Mouse (Mus musculus) testis, adult 2 months (tissue): ENCODE results near the gene Cyp51. TPM values are rescaled to one million over a fixed set of nuclear protein-coding genes. Genes with fewer than 3 reads are reported as not detected.

Source experiments
- H3K27ac ChIP-seq: fragments of 200-500 bp; 2 replicates; pipeline ENCODE4 v1.5.1; 2012; ENCODE audit warnings: low read depth, low read length; ENCODE audit not compliant: control insufficient read depth, insufficient read depth
- H3K27me3 ChIP-seq: fragments of 200-500 bp; 2 replicates; pipeline ENCODE4 v1.6.1; 2012; ENCODE audit warnings: mild to moderate bottlenecking, low read length, moderate library complexity; ENCODE audit not compliant: control insufficient read depth, insufficient read depth
- H3K36me3 ChIP-seq: fragments of 200-500 bp; 2 replicates; pipeline ENCODE4 v1.6.1; 2012; ENCODE audit warnings: mild to moderate bottlenecking, low read length; ENCODE audit not compliant: control insufficient read depth, insufficient read depth
- H3K4me1 ChIP-seq: fragments of 200-500 bp; 2 replicates; pipeline ENCODE4 v1.6.1; 2012; ENCODE audit warnings: low read length; ENCODE audit not compliant: control insufficient read depth, insufficient read depth
- H3K4me3 ChIP-seq: fragments of 200-500 bp; 2 replicates; pipeline ENCODE4 v1.5.1; 2012; ENCODE audit warnings: low read depth, mild to moderate bottlenecking, low read length, moderate library complexity, mixed read lengths; ENCODE audit not compliant: control insufficient read depth
- CTCF ChIP-seq: fragments of 200-500 bp; IDR thresholded peaks from 2 replicates; pipeline ENCODE4 v1.5.1; 2012; ENCODE audit warnings: low read depth, mild to moderate bottlenecking, inconsistent platforms, low read length, moderate library complexity; ENCODE audit not compliant: control insufficient read depth, insufficient read depth, insufficient replicate concordance
- POLR2A ChIP-seq: fragments of 200-500 bp; IDR thresholded peaks from 2 replicates; pipeline ENCODE4 v1.6.1; 2012; ENCODE audit warnings: low read depth, mild to moderate bottlenecking, inconsistent platforms, low read length, moderate library complexity; ENCODE audit not compliant: control insufficient read depth
- polyA plus RNA-seq: library from polyadenylated mRNA; depleted of rRNA; stranded (reverse); fragments of >200 nt; gene quantifications from 2 replicates; pipeline ENCODE4 v1.2.3, GENCODE M21; 2012; rRNA removed

Gene Cyp51
- polyA plus RNA-seq, 1 experiment = 72.9 TPM

- no peak overlapping the region for H3K27ac ChIP-seq
- TF ChIP-seq POLR2A = no peak
- TF ChIP-seq CTCF = no peak
- no peaks in the 10 kb centered on the region for H3K4me1 ChIP-seq
- no peaks in the 10 kb centered on the region for H3K27me3 ChIP-seq
- H3K36me3 ChIP-seq = no peaks in the 10 kb centered on the region; the same call in 1 of the 2 replicates
- no peak overlapping the region for H3K4me3 ChIP-seq
Observed at GRCm38 (mm10) chr5:4066476-4067115, 38.0 kb downstream of the Cyp51 start.

- no peak overlapping the region for H3K27ac ChIP-seq
- no peaks in the 10 kb centered on the region for H3K4me1 ChIP-seq
- TF ChIP-seq POLR2A = no peak
- no peak for TF ChIP-seq CTCF
- H3K4me3 ChIP-seq = no peak overlapping the region
- no peaks in the 10 kb centered on the region for H3K27me3 ChIP-seq
- H3K36me3 ChIP-seq = no peaks in the 10 kb centered on the region
Observed at GRCm38 (mm10) chr5:4060313-4060712, 44.2 kb downstream of the Cyp51 start.

- TF ChIP-seq CTCF = no peak
- no peak for TF ChIP-seq POLR2A
- Histone ChIP-seq H3K36me3 (no peaks in the 10 kb centered on the region), H3K4me3 (no peak overlapping the region), H3K27me3 (no peaks in the 10 kb centered on the region), H3K27ac (no peak overlapping the region), H3K4me1 (no peaks in the 10 kb centered on the region)
Observed at GRCm38 (mm10) chr5:4040922-4041321, 63.6 kb downstream of the Cyp51 start.

- Histone ChIP-seq H3K27me3 (no peaks in the 10 kb centered on the region), H3K4me3 (no peak overlapping the region), H3K27ac (no peak overlapping the region), H3K4me1 (no peaks in the 10 kb centered on the region), H3K36me3 (no peaks in the 10 kb centered on the region)
- no peak for TF ChIP-seq CTCF
- no peak for TF ChIP-seq POLR2A
Observed at GRCm38 (mm10) chr5:4040372-4040771, 64.2 kb downstream of the Cyp51 start.

- Histone ChIP-seq H3K27ac (no peak overlapping the region), H3K27me3 (no peaks in the 10 kb centered on the region), H3K4me3 (no peak overlapping the region), H3K4me1 (no peaks in the 10 kb centered on the region), H3K36me3 (no peaks in the 10 kb centered on the region)
- TF ChIP-seq POLR2A (no peak), CTCF (no peak)
Observed at GRCm38 (mm10) chr5:4039351-4039750, 65.2 kb downstream of the Cyp51 start.

DNA sequence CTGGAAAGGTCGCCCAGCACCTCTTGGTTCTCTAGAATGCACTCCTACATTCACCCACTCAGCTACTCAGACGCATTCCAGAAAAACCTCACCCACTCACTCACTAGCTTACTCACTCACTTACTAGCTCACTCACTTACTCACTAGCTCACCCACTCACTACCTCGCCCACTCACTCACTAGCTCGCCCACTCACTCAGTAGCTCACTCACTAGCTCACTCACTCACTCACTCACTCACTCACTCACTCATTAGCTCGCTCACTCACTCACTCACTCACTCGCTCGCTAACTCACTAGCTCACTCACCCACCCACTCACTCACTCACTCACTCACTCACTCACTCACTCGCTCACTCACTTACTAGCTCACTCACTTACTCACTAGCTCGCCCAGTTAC lies 67.9 kb downstream of the Cyp51 start:
- no peaks in the 10 kb centered on the region for H3K36me3 ChIP-seq
- TF ChIP-seq CTCF (no peak), POLR2A (no peak)

DNA sequence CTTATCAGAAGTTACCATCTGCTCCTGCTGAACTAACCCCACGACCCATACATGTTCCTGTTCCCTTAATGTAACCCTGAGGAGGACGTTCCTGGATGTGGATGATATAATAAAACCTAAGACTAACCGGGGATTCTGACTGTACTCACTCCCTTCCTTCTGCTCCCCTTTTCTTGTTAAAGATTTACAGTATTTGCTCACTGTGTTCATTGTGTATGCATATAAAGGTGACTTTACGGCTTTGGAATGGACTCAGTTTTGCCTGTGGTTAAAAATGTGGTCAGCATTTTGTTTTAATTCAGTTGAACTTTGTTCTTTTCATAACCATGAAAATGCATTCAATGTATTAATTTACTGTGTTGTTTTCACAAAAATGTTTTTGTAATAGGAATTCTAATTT lies 72.7 kb downstream of the Cyp51 start:
- Histone ChIP-seq H3K27me3 (no peaks in the 10 kb centered on the region), H3K27ac (no peak overlapping the region), H3K36me3 (no peaks in the 10 kb centered on the region), H3K4me3 (no peak overlapping the region), H3K4me1 (no peaks in the 10 kb centered on the region)
- TF ChIP-seq CTCF = no peak
- no peak for TF ChIP-seq POLR2A

More for the DNA sequence above, 67.9 kb downstream of the Cyp51 start:
- Histone ChIP-seq H3K4me1 (no peaks in the 10 kb centered on the region), H3K4me3 (no peak overlapping the region), H3K27ac (no peak overlapping the region), H3K27me3 (no peaks in the 10 kb centered on the region)

Other genes starting within 250 kb of the Cyp51 start
- gene Mterf1a, start 210.8 kb downstream of the Cyp51 start, polyA plus RNA-seq = 1.5 and 1.7 TPM in 2 replicates
- 9.5 and 11.5 TPM in 2 replicates for gene Akap9, start 176.7 kb downstream of the Cyp51 start, polyA plus RNA-seq
- 0.64 and 0.72 TPM in 2 replicates for gene Mterf1b, start 87.6 kb upstream of the Cyp51 start, polyA plus RNA-seq